Mouse (Mus musculus): ENCODE measurements around the gene Ap2m1.

GRCm38 (mm10) chr16:20589939-20590679 lies 54.8 kb downstream of the Ap2m1 start:
- TF ChIP-seq EP300 (optimal IDR thresholded peaks at IDR 0.05) (no peak), CTCF (IDR thresholded peaks at IDR 0.05; ENCODE audit: low read depth) (no peak; the same call in 1 of the 2 replicates)

Data from stomach, postnatal 0 days (tissue).